Mouse (Mus musculus): ENCODE measurements around the gene Efna4.

DNA sequence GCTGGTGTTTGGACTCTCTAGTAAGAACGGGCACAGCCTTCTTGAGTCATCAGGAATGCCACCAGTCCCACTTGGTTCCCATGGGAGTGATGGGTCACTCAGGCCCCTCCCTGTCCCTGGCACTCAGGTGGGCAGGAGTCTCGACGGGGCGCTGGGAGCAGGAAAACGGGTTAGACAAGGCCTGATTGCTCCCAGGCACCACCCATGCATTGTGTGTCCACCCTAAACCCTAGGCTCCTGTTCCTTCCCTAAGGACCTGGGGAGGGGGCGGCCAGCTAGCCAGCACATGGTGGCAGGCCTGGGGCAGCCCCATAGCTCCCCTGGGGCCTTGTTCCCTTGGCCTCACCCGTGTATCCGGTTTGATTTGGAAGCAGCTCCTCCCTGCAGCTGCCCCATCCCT lies 19.5 kb downstream of the Efna4 start:
- no peak for TF ChIP-seq CTCF (IDR thresholded peaks at IDR 0.05)
- TF ChIP-seq POLR2A (IDR thresholded peaks at IDR 0.05; ENCODE audit: insufficient read depth, low read depth, low read length), result no peak
- no peak for TF ChIP-seq EP300 (IDR thresholded peaks at IDR 0.05; ENCODE audit: insufficient read depth, low read depth, low read length)
